ENCODE assay signal across 8 mouse cellular contexts in the genomic region with DNA sequence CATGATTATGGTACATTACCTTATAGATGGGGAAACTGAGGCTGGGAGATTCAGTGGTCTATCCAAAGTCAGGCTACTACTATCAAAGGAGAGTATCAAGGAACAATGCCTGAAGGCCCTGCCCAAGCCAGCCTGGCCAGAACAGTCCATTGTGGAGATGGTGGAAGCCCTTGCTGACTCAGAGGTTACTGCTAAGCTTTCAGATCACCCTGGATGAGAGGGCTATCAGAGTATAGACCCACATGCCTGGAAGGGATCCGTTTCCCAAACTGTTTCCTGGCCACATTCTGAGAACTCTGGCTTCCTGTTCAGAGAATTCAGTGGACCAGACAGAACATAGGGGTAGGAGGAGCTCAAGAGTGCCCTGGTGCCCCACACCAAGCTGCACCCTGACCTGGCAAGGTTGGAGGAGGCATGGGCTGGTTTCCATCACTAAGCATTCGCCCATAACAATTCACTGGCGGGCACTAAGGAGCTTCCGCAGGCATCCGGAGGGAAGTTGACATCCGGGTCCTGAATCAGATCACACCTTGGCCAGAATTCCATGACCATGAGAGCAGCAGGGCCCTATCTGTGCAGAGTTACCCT. TPM values are rescaled to one million over a fixed set of nuclear protein-coding genes. Genes with fewer than 3 reads are reported as not detected.
DNase-seq lines count a peak whose midpoint lies in the region; ATAC-seq and TF ChIP-seq lines count a peak whose summit lies in the region.
"Had no signal": no experiment of that assay in that cellular context is flagged by ENCODE, and none has a peak within 500 bp of the region (broad histone marks: within the 10 kb centered on the region; RNA-seq: fewer than 3 reads in every experiment).

No protein-coding gene starts in this region.

- TF ChIP-seq CTCF in layer of hippocampus, adult 2 months (conservative IDR thresholded peaks at IDR 0.05): no peak
- no peak for TF ChIP-seq CTCF in intestine, postnatal 0 days (IDR thresholded peaks at IDR 0.05; ENCODE audit: low read depth)
- TF ChIP-seq CTCF in small intestine, adult 2 months (IDR thresholded peaks at IDR 0.05; ENCODE audit: extremely low read depth, insufficient read length, insufficient replicate concordance, low read depth, low read length): no peak

- no peaks in the 10 kb centered on the region for H3K27me3 ChIP-seq in heart, embryonic 11.5 days (ENCODE audit: control insufficient read depth, insufficient read depth, low read length)
- H3K27me3 ChIP-seq in intestine, postnatal 0 days (replicated peaks; ENCODE audit: control insufficient read depth, insufficient read depth, low read length): no peaks in the 10 kb centered on the region
- no peaks in the 10 kb centered on the region for H3K27me3 ChIP-seq in small intestine, adult 2 months (ENCODE audit: control insufficient read depth, insufficient read depth, low read length)
- H3K27me3 ChIP-seq in midbrain, embryonic 10.5 days (ENCODE audit: low read depth, poor library complexity, severe bottlenecking): no peaks in the 10 kb centered on the region; the same call in 1 of the 2 replicates
- H3K27me3 ChIP-seq: hindbrain, embryonic 15.5 days had no signal

- H3K27ac ChIP-seq in layer of hippocampus, adult 2 months: peak overlapping the region; percentile 79
- peak overlapping the region; percentile 67 for H3K27ac ChIP-seq in heart, embryonic 11.5 days (ENCODE audit: low read depth, low read length)
- H3K27ac ChIP-seq in intestine, postnatal 0 days (ENCODE audit: low read depth, low read length): peak overlapping the region; percentile 71; the same call in 1 of the 2 replicates
- H3K27ac ChIP-seq in small intestine, adult 2 months (ENCODE audit: insufficient read depth, low read depth, low read length): peak overlapping the region; percentile 73
- no peak overlapping the region for H3K27ac ChIP-seq in midbrain, embryonic 10.5 days (replicated peaks)

- no peak overlapping the region for H3K4me3 ChIP-seq in layer of hippocampus, adult 2 months
- H3K4me3 ChIP-seq in heart, embryonic 11.5 days (ENCODE audit: low read depth, low read length): no peak overlapping the region
- H3K4me3 ChIP-seq in intestine, postnatal 0 days (ENCODE audit: low read depth, low read length): no peak overlapping the region
- H3K4me3 ChIP-seq in small intestine, adult 2 months (ENCODE audit: low read depth, low read length): no peak overlapping the region
- no peak overlapping the region for H3K4me3 ChIP-seq in midbrain, embryonic 10.5 days
- H3K4me3 ChIP-seq: hindbrain, embryonic 15.5 days had no signal

- H3K9ac ChIP-seq in heart, embryonic 11.5 days (ENCODE audit: low read depth, low read length): no peak overlapping the region
- H3K9ac ChIP-seq in intestine, postnatal 0 days (ENCODE audit: low read depth, low read length): no peak overlapping the region
- H3K9ac ChIP-seq: hindbrain, embryonic 15.5 days had no signal

- WGBS in heart, embryonic 11.5 days (ENCODE audit: insufficient replicate concordance): 58% methylated on average over 6 of the region's 6 CpGs
- 76% methylated on average over 6 of the region's 6 CpGs for WGBS in intestine, postnatal 0 days
- WGBS in small intestine, adult 2 months: 79% methylated on average over 6 of the region's 6 CpGs
- 91% methylated on average over 6 of the region's 6 CpGs for WGBS in midbrain, embryonic 10.5 days

- no peak for TF ChIP-seq POLR2A in small intestine, adult 2 months (IDR thresholded peaks at IDR 0.05; ENCODE audit: low read depth, low read length)

- peaks cover 59% of the 10 kb centered on the region for H3K4me1 ChIP-seq in heart, embryonic 11.5 days (ENCODE audit: control insufficient read depth, insufficient read depth, low read length)
- peaks cover 26% of the 10 kb centered on the region for H3K4me1 ChIP-seq in intestine, postnatal 0 days (replicated peaks; ENCODE audit: control insufficient read depth, insufficient read depth, low read length)
- H3K4me1 ChIP-seq in small intestine, adult 2 months (ENCODE audit: control insufficient read depth, insufficient read depth, insufficient read length, low read length): peaks cover 56% of the 10 kb centered on the region
- H3K4me1 ChIP-seq in midbrain, embryonic 10.5 days: peaks cover 8% of the 10 kb centered on the region

- DNase-seq in layer of hippocampus, adult 2 months (ENCODE audit: low spot score in 2 of 2): no peak
- no peak for DNase-seq in layer of hippocampus, postnatal 25 days (ENCODE audit: extremely low spot score in 1 of 2, low spot score in 1 of 2)
- DNase-seq in thymus, adult 18-20 months: no peak
- DNase-seq in midbrain, embryonic 10.5 days (ENCODE audit: low spot score): no peak

- ATAC-seq in heart, embryonic 11.5 days (replicated peaks; ENCODE audit: insufficient number of reproducible peaks, low FRiP score, low TSS enrichment): no peak
- no peak for ATAC-seq in intestine, postnatal 0 days

- H3K9me3 ChIP-seq in heart, embryonic 11.5 days (replicated peaks; ENCODE audit: control insufficient read depth, low read length): no peaks in the 10 kb centered on the region
- H3K9me3 ChIP-seq in intestine, postnatal 0 days (ENCODE audit: control insufficient read depth): no peaks in the 10 kb centered on the region
- no peaks in the 10 kb centered on the region for H3K9me3 ChIP-seq in midbrain, embryonic 10.5 days (replicated peaks)
- H3K9me3 ChIP-seq: hindbrain, embryonic 15.5 days had no signal

- no peak overlapping the region for H3K4me2 ChIP-seq in heart, embryonic 11.5 days
- H3K4me2 ChIP-seq in intestine, postnatal 0 days (replicated peaks; ENCODE audit: low read depth): no peak overlapping the region
- H3K4me2 ChIP-seq: hindbrain, embryonic 15.5 days had no signal

- no peaks in the 10 kb centered on the region for H3K36me3 ChIP-seq in heart, embryonic 11.5 days (ENCODE audit: control insufficient read depth, insufficient read depth, low read length)
- H3K36me3 ChIP-seq in intestine, postnatal 0 days (ENCODE audit: control insufficient read depth, insufficient read depth): no peaks in the 10 kb centered on the region
- no peaks in the 10 kb centered on the region for H3K36me3 ChIP-seq in small intestine, adult 2 months (ENCODE audit: control insufficient read depth, insufficient read depth, low read length)
- H3K36me3 ChIP-seq in midbrain, embryonic 10.5 days: no peaks in the 10 kb centered on the region
- H3K36me3 ChIP-seq: hindbrain, embryonic 15.5 days had no signal

RNA-seq across cellular contexts. Expression of a gene that starts 19.3 kb away (rescaled TPM):
- total RNA-seq in layer of hippocampus, adult 2 months (2021): 10 to 100 TPM; 39.2 to 41.1 TPM
- 10 to 100 TPM; 36.2 to 41.1 TPM for total RNA-seq in layer of hippocampus, postnatal 25 days (2021)
- 69.8 and 74.4 TPM in 2 replicates for polyA plus RNA-seq in heart, embryonic 11.5 days (2014; fragmentation: Nextera tagmentation; extraction: Ambion mirVana)
- polyA plus RNA-seq in intestine, postnatal 0 days (2015; fragmentation: Nextera tagmentation; extraction: Ambion mirVana): 29.1 and 32.9 TPM in 2 replicates
- polyA plus RNA-seq in small intestine, adult 2 months (2012; rRNA removed): 21.5 and 56.6 TPM in 2 replicates
- polyA plus RNA-seq in midbrain, embryonic 10.5 days (2016; fragmentation: Nextera tagmentation; extraction: Ambion mirVana): 17.3 and 19.2 TPM in 2 replicates
